Mouse (Mus musculus) kidney, embryonic 14.5 days (tissue): ENCODE results near the gene Pcyt2. TPM values are rescaled to one million over a fixed set of nuclear protein-coding genes. Genes with fewer than 3 reads are reported as not detected.

Experiments
- ATAC-seq: fragments of 200-750 bp; cut with Nextera tagmentation; 2 replicates; pipeline ENCODE4 v1.8.0; 2017; ENCODE audit warnings: moderate number of reproducible peaks, mild to moderate bottlenecking, moderate TSS enrichment, moderate library complexity; ENCODE audit not compliant: low FRiP score, low TSS enrichment
- H3K27ac ChIP-seq: fragments of 300-500 bp; sonication (generic); 2 replicates; pipeline ENCODE4 v1.5.1; 2014; ENCODE audit warnings: low read depth, mild to moderate bottlenecking, low read length, moderate library complexity, mixed read lengths
- H3K27me3 ChIP-seq: fragments of 300-500 bp; sonication (generic); 2 replicates; pipeline ENCODE4 v1.6.1; 2014; ENCODE audit warnings: mild to moderate bottlenecking, low read length; ENCODE audit not compliant: control insufficient read depth, insufficient read depth
- H3K36me3 ChIP-seq: fragments of 300-500 bp; sonication (generic); 2 replicates; pipeline ENCODE4 v1.6.1; 2014; ENCODE audit warnings: low read length, mixed read lengths; ENCODE audit not compliant: control insufficient read depth, insufficient read depth
- H3K4me1 ChIP-seq: fragments of 300-500 bp; sonication (generic); 2 replicates; pipeline ENCODE4 v1.6.1; 2014; ENCODE audit warnings: low read length, mixed read lengths; ENCODE audit not compliant: control insufficient read depth, insufficient read depth
- H3K4me2 ChIP-seq: fragments of 300-500 bp; sonication (generic); replicated peaks from 2 replicates; pipeline ENCODE4 v1.6.1; 2014; ENCODE audit warnings: low read depth, mild to moderate bottlenecking, low read length
- H3K4me3 ChIP-seq: fragments of 300-500 bp; sonication (generic); 2 replicates; pipeline ENCODE4 v1.5.1; 2014; ENCODE audit warnings: mild to moderate bottlenecking, low read length
- H3K9ac ChIP-seq: fragments of 300-500 bp; sonication (generic); 2 replicates; pipeline ENCODE4 v1.6.1; 2014; ENCODE audit warnings: low read depth, mild to moderate bottlenecking, low read length, moderate library complexity
- H3K9me3 ChIP-seq: fragments of 300-500 bp; sonication (generic); 2 replicates; pipeline ENCODE4 v1.6.1; 2016; ENCODE audit warnings: low read length; ENCODE audit not compliant: control insufficient read depth
- WGBS: fragments of 180-500 bp; shearing (Covaris S2); extraction: QIAGEN DNeasy Blood & Tissue Kit; methylation state at CpG from one replicate; pipeline ENCODE4 v1.1.7; 2014; 5-methylcytosine and 5-hydroxymethylcytosine counted together
- polyA plus RNA-seq: library from polyadenylated mRNA; unstranded; fragments of >200 nt; fragmentation: Nextera tagmentation; extraction: Ambion mirVana; gene quantifications from 2 replicates; pipeline ENCODE4 v1.2.1, GENCODE M21; 2014

Gene Pcyt2
- polyA plus RNA-seq, 1 experiment from 2014 or later = 82.7 TPM

DNA sequence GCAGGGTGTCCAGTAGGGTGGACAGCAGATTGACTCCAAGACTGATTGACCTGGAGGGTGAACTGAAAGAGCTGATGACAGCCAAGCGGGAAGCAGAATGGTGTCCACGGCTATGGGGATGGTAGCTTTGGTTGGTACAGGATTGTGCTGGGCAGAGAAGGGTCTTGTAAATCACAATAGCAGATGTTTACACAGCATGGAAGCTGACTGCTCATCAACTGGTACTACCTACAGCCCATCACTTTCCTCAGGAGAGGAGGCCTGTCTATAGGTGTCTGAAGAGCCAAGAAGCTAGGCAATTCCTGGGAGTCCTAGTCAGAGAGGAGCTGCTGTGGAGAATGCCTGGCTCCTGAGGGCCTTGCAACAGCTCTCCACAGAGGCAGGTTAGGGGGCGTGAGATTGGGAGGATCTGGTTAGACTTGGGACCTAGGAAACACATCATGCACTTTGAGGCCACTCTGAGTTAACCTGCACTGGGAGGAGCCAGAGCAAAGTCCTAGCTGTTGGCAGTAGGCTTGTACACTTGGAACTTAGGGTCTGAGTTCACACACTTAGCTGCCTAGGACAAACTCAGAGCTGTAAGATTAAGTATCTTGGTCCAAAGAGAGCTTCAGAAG, 41.3 kb downstream of the Pcyt2 start:
- Histone ChIP-seq H3K9me3 (no peaks in the 10 kb centered on the region), H3K27me3 (no peaks in the 10 kb centered on the region), H3K27ac (no peak overlapping the region), H3K36me3 (peaks cover 33% of the 10 kb centered on the region), H3K4me3 (no peak overlapping the region), H3K4me2 (no peak overlapping the region), H3K9ac (no peak overlapping the region), H3K4me1 (peaks cover 26% of the 10 kb centered on the region)
- 90% methylated on average over 3 of the region's 3 CpGs for WGBS
- ATAC-seq = no peak

DNA sequence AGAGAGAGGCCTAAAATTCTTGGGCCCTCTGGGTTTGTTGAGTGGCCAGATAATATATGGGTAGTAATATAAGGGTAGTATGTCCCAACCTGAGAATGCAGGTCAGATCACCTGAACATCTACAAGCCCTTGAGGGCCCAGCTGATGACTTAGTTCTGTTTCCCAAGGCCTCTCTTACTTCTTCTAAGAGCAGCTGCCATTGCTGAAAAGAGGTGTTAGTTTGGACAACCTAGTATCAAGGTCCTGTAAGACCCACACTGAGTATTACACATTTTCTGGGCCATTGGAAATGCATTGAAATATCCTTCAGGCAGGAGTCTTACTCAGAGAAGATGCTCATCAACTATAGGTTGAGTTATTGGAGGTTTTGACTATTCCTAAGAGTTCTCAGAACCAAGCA, 41.8 kb downstream of the Pcyt2 start:
- Histone ChIP-seq H3K9ac (no peak overlapping the region), H3K36me3 (peaks cover 38% of the 10 kb centered on the region), H3K4me3 (no peak overlapping the region), H3K27me3 (no peaks in the 10 kb centered on the region), H3K9me3 (no peaks in the 10 kb centered on the region), H3K4me2 (no peak overlapping the region), H3K4me1 (peaks cover 32% of the 10 kb centered on the region), H3K27ac (no peak overlapping the region)
- ATAC-seq = no peak

DNA sequence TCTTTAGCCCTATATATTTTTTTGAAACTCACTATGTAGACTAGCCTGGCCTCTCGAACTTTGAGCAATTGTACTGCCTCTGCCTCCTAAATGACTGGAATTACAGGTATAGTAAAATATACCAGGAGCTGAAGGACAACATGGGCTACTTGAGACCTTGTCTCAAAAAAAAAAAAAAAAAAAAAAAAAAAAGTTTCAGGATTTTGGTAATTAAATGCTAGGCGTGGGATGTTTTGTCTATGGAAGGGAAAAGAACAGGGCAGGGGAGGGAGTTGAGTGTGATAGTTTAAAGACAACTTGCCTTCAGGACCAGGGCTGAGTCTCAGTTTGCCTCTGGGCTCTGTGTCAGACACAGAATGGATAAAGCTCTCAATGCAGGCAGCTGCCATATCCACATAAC, 42.7 kb downstream of the Pcyt2 start:
- Histone ChIP-seq H3K27me3 (no peaks in the 10 kb centered on the region), H3K4me3 (no peak overlapping the region), H3K9ac (0 out of 2 replicates have a peak overlapping the region, but pooled peaks have one; percentile 96), H3K4me2 (no peak overlapping the region), H3K9me3 (no peaks in the 10 kb centered on the region), H3K36me3 (peaks cover 46% of the 10 kb centered on the region), H3K4me1 (peaks cover 28% of the 10 kb centered on the region), H3K27ac (no peak overlapping the region)
- 74% methylated on average over 2 of the region's 2 CpGs for WGBS
- no peak for ATAC-seq

DNA sequence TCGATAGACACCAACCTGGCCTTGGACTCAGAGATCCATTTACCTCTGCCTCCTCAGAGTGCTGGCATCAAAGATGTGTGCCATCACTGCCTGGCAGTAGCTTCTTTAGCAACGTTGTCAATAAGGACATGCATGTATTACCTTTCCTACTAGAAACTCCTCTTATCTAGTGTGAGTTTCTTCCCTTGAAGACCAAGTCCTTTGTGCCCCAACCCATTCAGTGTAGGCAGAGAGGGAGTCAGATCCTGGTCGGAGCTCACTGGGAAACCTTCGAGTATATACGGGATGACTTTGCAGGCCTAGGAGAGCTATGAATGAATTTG, 43.5 kb downstream of the Pcyt2 start:
- 42% methylated on average over 5 of the region's 5 CpGs for WGBS
- peak overlapping the region; percentile 92 for H3K4me2 ChIP-seq
- H3K27me3 ChIP-seq = no peaks in the 10 kb centered on the region
- ATAC-seq = no peak
- H3K9ac ChIP-seq = peak overlapping the region; percentile 96
- peaks cover 42% of the 10 kb centered on the region for H3K36me3 ChIP-seq
- peak overlapping the region; percentile 90 for H3K4me3 ChIP-seq
- H3K9me3 ChIP-seq = no peaks in the 10 kb centered on the region
- H3K27ac ChIP-seq = peak overlapping the region; percentile 31; the same call in 1 of the 2 replicates
- peaks cover 25% of the 10 kb centered on the region for H3K4me1 ChIP-seq

DNA sequence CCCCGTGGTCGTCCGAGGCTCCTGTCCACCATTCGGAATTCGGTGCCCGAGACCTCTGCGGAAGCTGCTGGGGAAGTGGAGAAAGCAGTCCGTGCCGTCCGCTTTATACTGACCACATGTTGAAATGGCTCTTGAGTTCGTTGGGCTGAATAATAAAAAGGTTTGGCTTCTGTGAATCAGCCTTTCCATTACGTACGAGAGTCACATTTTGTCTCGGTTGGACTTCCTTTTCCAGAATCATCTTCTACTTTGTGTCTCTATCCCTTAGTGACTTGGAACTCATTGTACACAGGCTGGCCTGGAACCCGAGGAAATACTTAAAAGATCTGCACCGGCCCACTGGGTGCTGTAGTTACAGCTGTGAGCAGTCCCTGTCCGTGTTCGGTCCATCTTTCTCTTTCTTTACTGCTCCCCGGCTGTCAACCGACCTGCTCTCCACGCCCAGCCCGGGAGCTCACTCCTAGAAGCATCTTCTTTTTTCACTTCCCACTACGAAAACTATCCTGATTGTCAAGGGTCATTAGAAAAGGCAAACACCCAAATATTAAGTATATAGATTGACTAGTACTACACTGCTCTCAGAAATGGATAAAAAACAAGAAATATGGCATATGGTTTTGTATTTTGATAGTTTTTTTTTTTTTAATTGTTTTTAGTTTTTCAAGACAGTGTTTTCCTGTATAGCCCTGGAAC, 44.0 kb downstream of the Pcyt2 start:
- H3K36me3 ChIP-seq = peaks cover 39% of the 10 kb centered on the region
- no peaks in the 10 kb centered on the region for H3K27me3 ChIP-seq
- peak overlapping the region; percentile 95 for H3K27ac ChIP-seq
- peak overlapping the region; percentile 92 for H3K4me2 ChIP-seq
- ATAC-seq = no peak
- peak overlapping the region; percentile 90 for H3K4me3 ChIP-seq
- WGBS = under 1% methylated on average over 23 of the region's 23 CpGs
- H3K9me3 ChIP-seq = no peaks in the 10 kb centered on the region
- H3K9ac ChIP-seq = peak overlapping the region; percentile 96
- peaks cover 20% of the 10 kb centered on the region for H3K4me1 ChIP-seq

DNA sequence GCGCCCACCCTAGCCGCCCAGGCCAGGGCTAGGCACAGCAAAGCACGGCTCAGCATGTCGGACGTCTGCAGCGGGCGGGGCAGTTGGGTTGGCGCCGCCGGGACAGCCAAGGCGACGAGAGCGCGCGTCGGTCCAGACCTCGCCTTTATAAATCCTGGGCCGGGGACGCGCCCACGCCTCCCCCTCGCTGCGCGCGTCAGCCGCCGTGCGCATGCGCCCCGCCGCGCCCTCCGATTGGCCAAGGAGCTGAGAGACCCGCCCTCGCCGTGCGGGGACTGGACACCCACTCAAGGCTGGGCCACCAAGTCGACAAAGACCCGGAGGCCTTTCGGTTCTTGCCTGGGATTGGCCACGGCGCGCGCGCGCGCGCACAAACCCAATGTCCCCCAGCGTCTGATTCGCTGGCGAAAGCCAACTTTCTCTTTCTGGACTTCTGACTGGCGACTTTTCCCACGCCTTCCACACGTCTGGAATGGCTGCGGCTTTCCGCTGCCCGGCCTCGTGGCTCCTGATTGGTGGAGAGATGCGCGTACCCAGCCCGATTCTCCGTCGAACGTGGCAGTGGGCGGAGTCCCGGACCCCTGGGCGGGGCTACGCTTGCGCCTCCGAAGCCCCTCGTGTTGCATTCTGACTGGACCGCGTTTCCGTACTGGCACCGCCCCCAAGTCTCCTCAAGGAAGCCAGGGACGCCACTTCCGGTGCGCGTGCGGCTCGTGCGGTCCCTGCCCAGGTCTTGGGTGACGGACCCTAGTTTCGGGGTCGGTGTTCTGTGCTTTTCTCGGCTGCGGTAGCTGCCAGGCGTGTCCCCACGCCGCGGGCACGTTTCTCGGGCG, 44.8 kb downstream of the Pcyt2 start, which contains the start of gene P4hb:
TSS of gene P4hb (minus strand) at position 502 of the 833 bp plus-strand sequence.
- H3K4me1 ChIP-seq = peaks cover 18% of the 10 kb centered on the region
- peaks cover 39% of the 10 kb centered on the region for H3K36me3 ChIP-seq
- no peaks in the 10 kb centered on the region for H3K27me3 ChIP-seq
- peak within 1 kb of the TSS; percentile 92 for H3K4me2 ChIP-seq
- peak within 1 kb of the TSS; percentile 96 for H3K9ac ChIP-seq
- peak within 1 kb of the TSS; percentile 90 for H3K4me3 ChIP-seq
- peak within 1 kb of the TSS; percentile 95 for H3K27ac ChIP-seq
- WGBS = under 1% methylated on average over 93 of the region's 94 CpGs
- ATAC-seq = peak; percentile 97
- no peaks in the 10 kb centered on the region for H3K9me3 ChIP-seq

DNA sequence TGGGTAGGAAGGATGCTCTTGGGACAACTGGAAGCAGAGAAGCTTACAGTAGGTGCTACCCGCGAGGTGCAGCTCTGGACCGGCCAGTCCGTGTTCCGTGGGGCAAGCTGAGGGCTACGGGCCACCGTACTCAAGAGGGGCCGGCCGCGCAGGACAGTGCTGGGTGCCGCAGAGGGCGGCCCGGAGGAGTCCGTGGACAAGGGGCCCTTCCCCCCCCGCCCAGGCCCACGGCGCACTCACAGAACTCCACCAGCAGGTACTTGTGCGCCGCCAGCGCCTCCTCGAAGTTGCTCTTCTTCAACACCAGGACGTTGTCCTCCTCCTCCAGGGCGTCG, 45.4 kb downstream of the Pcyt2 start:
- peaks cover 21% of the 10 kb centered on the region for H3K4me1 ChIP-seq
- peak; percentile 37; the same call in 1 of the 2 replicates for ATAC-seq
- H3K27ac ChIP-seq = peak overlapping the region; percentile 95
- H3K9ac ChIP-seq = peak overlapping the region; percentile 96
- WGBS = under 1% methylated on average over 22 of the region's 24 CpGs
- H3K4me2 ChIP-seq = peak overlapping the region; percentile 92
- H3K9me3 ChIP-seq = no peaks in the 10 kb centered on the region
- no peaks in the 10 kb centered on the region for H3K27me3 ChIP-seq
- peaks cover 39% of the 10 kb centered on the region for H3K36me3 ChIP-seq
- H3K4me3 ChIP-seq = peak overlapping the region; percentile 90

DNA sequence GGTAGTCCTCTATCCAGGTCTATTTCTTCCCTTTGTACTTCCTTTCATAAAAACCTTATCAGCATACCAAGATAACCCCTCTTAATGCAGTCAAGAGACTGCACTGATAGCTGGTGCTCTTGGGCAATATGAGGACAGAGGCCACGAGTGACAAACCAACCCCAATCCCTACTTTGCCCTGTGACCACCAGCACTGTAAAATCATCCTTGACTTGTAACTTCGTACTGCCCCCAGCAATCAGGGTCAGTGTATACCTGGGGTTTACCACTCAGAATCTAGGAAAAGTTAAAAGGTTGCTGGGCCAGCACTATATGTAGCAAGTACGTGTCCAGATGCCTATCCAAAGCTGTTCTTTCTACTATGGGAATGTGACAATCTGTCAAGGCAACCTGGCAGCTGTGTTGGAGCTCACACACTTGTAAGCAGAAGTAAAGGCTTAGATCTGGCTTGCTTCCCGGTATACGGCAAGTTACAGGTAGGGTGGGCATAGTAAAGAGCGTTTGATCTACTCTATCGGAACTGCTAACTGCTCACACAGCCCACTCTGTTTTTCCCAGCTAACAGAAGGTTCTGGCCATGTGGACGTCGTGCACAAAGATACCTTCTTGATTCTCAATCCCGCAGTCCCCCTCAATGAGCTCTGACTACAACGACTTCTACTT, 45.9 kb downstream of the Pcyt2 start:
- peaks cover 21% of the 10 kb centered on the region for H3K4me1 ChIP-seq
- WGBS = 10% methylated on average over 11 of the region's 11 CpGs
- peaks cover 40% of the 10 kb centered on the region for H3K36me3 ChIP-seq
- H3K9me3 ChIP-seq = no peaks in the 10 kb centered on the region
- H3K4me3 ChIP-seq = peak overlapping the region; percentile 90
- H3K4me2 ChIP-seq = peak overlapping the region; percentile 92
- H3K9ac ChIP-seq = peak overlapping the region; percentile 96
- peak overlapping the region; percentile 95 for H3K27ac ChIP-seq
- no peaks in the 10 kb centered on the region for H3K27me3 ChIP-seq
- no peak for ATAC-seq
